Mouse (Mus musculus): ENCODE data around the gene Dntt. TPM values are rescaled to one million over a fixed set of nuclear protein-coding genes. Genes with fewer than 3 reads are reported as not detected.
A peak's percentile ranks its signal among the peaks of the same experiment; 100 is the strongest.

Dntt gene
- polyA plus RNA-seq, 1 experiment from 2014 or later: 0.17 TPM

GRCm38 (mm10) chr19:41007326-41007725, 21.7 kb upstream of the Dntt start:
- no peaks in the 10 kb centered on the region for H3K9me3 ChIP-seq (replicated peaks; ENCODE audit: low read length)
- no peak for TF ChIP-seq CTCF (IDR thresholded peaks at IDR 0.05; ENCODE audit: low read depth)
- H3K27ac ChIP-seq: peak overlapping the region; percentile 48; the same call in 1 of the 2 replicates
- no peaks in the 10 kb centered on the region for H3K27me3 ChIP-seq (ENCODE audit: insufficient read depth, low read length)
- H3K4me3 ChIP-seq (replicated peaks; ENCODE audit: low read depth, low read length): no peak overlapping the region
- no peaks in the 10 kb centered on the region for H3K36me3 ChIP-seq (ENCODE audit: insufficient read depth, low read length)
- no peaks in the 10 kb centered on the region for H3K4me1 ChIP-seq (replicated peaks; ENCODE audit: insufficient read depth, low read length)
- 35% methylated on average over 6 of the region's 6 CpGs for WGBS
- no peak for DNase-seq (ENCODE audit: low spot score)
- ATAC-seq (replicated peaks; ENCODE audit: low FRiP score, low read depth): no peak
- no peak overlapping the region for H3K4me2 ChIP-seq (ENCODE audit: low read length)
- no peak overlapping the region for H3K9ac ChIP-seq (ENCODE audit: low read depth, low read length)

DNA sequence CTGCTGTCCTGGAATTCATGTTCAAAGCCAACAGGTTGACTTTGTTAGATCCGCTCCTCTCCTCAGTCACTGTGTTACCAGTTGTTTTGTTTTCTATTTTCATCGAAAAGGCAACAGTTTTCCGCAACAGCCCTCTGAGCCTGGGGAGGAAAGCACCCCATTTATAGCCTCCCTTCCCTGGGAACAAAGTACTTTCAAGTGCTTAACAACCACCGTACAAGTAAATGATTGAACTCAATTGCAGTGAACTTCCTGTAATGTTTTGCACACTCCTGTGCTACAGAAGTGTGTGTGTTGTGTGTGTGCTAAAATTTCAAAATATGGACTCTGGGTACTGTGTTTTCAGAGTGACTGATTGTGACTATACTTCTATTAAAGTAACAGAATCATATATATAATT, 21.3 kb upstream of the Dntt start:
- ATAC-seq (replicated peaks; ENCODE audit: low FRiP score, low read depth): no peak
- Histone ChIP-seq H3K4me2 (ENCODE audit: low read length) (no peak overlapping the region), H3K4me1 (replicated peaks; ENCODE audit: insufficient read depth, low read length) (no peaks in the 10 kb centered on the region)

GRCm38 (mm10) chr19:41008674-41009395, 20.2 kb upstream of the Dntt start:
- WGBS: 87% methylated on average over 5 of the region's 5 CpGs

More for the DNA sequence above, 21.3 kb upstream of the Dntt start:
- DNase-seq (ENCODE audit: low spot score): no peak
- Histone ChIP-seq H3K36me3 (ENCODE audit: insufficient read depth, low read length) (no peaks in the 10 kb centered on the region), H3K27ac (peak overlapping the region; percentile 48; the same call in 1 of the 2 replicates), H3K27me3 (ENCODE audit: insufficient read depth, low read length) (no peaks in the 10 kb centered on the region), H3K4me3 (replicated peaks; ENCODE audit: low read depth, low read length) (no peak overlapping the region), H3K9ac (ENCODE audit: low read depth, low read length) (no peak overlapping the region), H3K9me3 (replicated peaks; ENCODE audit: low read length) (no peaks in the 10 kb centered on the region)
- WGBS: 31% methylated on average over 4 of the region's 4 CpGs
- TF ChIP-seq CTCF (IDR thresholded peaks at IDR 0.05; ENCODE audit: low read depth): no peak

GRCm38 (mm10) chr19:41011676-41012075, 17.4 kb upstream of the Dntt start:
- ATAC-seq (replicated peaks; ENCODE audit: low FRiP score, low read depth): no peak
- Histone ChIP-seq H3K4me1 (replicated peaks; ENCODE audit: insufficient read depth, low read length) (0 out of 2 replicates have a peak, but pooled peaks cover 2% of the 10 kb centered on the region), H3K4me2 (ENCODE audit: low read length) (no peak overlapping the region), H3K36me3 (ENCODE audit: insufficient read depth, low read length) (no peaks in the 10 kb centered on the region), H3K4me3 (replicated peaks; ENCODE audit: low read depth, low read length) (no peak overlapping the region), H3K27me3 (ENCODE audit: insufficient read depth, low read length) (no peaks in the 10 kb centered on the region), H3K27ac (no peak overlapping the region), H3K9me3 (replicated peaks; ENCODE audit: low read length) (no peaks in the 10 kb centered on the region), H3K9ac (ENCODE audit: low read depth, low read length) (no peak overlapping the region)
- DNase-seq (ENCODE audit: low spot score): no peak
- TF ChIP-seq CTCF (IDR thresholded peaks at IDR 0.05; ENCODE audit: low read depth): no peak
- WGBS: 33% methylated on average over 5 of the region's 5 CpGs

More at GRCm38 (mm10) chr19:41008674-41009395, 20.2 kb upstream of the Dntt start:
- no peaks in the 10 kb centered on the region for H3K9me3 ChIP-seq (replicated peaks; ENCODE audit: low read length)
- no peak overlapping the region for H3K27ac ChIP-seq
- H3K4me3 ChIP-seq (replicated peaks; ENCODE audit: low read depth, low read length): no peak overlapping the region
- H3K4me2 ChIP-seq (ENCODE audit: low read length): no peak overlapping the region
- no peaks in the 10 kb centered on the region for H3K27me3 ChIP-seq (ENCODE audit: insufficient read depth, low read length)
- TF ChIP-seq CTCF (IDR thresholded peaks at IDR 0.05; ENCODE audit: low read depth): no peak
- DNase-seq (ENCODE audit: low spot score) (no peak), ATAC-seq (replicated peaks; ENCODE audit: low FRiP score, low read depth) (no peak)
- no peaks in the 10 kb centered on the region for H3K36me3 ChIP-seq (ENCODE audit: insufficient read depth, low read length)
- no peaks in the 10 kb centered on the region for H3K4me1 ChIP-seq (replicated peaks; ENCODE audit: insufficient read depth, low read length)
- H3K9ac ChIP-seq (ENCODE audit: low read depth, low read length): no peak overlapping the region

- Histone ChIP-seq H3K9ac (ENCODE audit: low read depth, low read length) (no peak overlapping the region), H3K36me3 (ENCODE audit: insufficient read depth, low read length) (no peaks in the 10 kb centered on the region), H3K4me1 (replicated peaks; ENCODE audit: insufficient read depth, low read length) (0 out of 2 replicates have a peak, but pooled peaks cover 2% of the 10 kb centered on the region), H3K4me2 (ENCODE audit: low read length) (no peak overlapping the region), H3K27ac (no peak overlapping the region), H3K27me3 (ENCODE audit: insufficient read depth, low read length) (no peaks in the 10 kb centered on the region), H3K9me3 (replicated peaks; ENCODE audit: low read length) (no peaks in the 10 kb centered on the region), H3K4me3 (replicated peaks; ENCODE audit: low read depth, low read length) (no peak overlapping the region)
- TF ChIP-seq CTCF (IDR thresholded peaks at IDR 0.05; ENCODE audit: low read depth): no peak
- DNase-seq (ENCODE audit: low spot score) (no peak), ATAC-seq (replicated peaks; ENCODE audit: low FRiP score, low read depth) (no peak)
- WGBS: 11% methylated on average over 5 of the region's 5 CpGs
Observed at GRCm38 (mm10) chr19:41013591-41013990, 15.5 kb upstream of the Dntt start.

DNA sequence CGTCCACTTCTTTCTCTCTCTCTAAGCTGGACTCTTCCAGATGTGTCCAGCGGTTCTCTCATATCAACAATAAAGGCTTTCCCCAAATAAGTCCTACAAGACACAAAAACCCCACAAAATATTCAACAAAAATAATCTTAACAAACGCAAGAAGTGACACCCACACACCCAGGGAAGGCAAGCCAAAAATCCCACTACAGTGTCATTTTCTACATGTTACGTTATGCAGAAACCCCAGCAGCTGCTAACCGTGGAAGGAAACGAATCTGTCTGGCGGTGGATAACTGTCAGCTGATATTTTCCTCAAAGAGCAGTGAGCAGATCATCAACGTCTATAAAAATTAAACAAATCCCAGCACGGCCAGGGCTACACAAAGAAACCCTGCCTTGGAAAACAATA, 15.1 kb upstream of the Dntt start:
- no peak for TF ChIP-seq CTCF (IDR thresholded peaks at IDR 0.05; ENCODE audit: low read depth)
- ATAC-seq (replicated peaks; ENCODE audit: low FRiP score, low read depth) (no peak), DNase-seq (ENCODE audit: low spot score) (no peak)
- 0 out of 2 replicates have a peak, but pooled peaks cover 2% of the 10 kb centered on the region for H3K4me1 ChIP-seq (replicated peaks; ENCODE audit: insufficient read depth, low read length)
- H3K9me3 ChIP-seq (replicated peaks; ENCODE audit: low read length): no peaks in the 10 kb centered on the region
- H3K4me2 ChIP-seq (ENCODE audit: low read length): no peak overlapping the region
- H3K9ac ChIP-seq (ENCODE audit: low read depth, low read length): no peak overlapping the region
- H3K4me3 ChIP-seq (replicated peaks; ENCODE audit: low read depth, low read length): no peak overlapping the region
- WGBS: 28% methylated on average over 9 of the region's 9 CpGs
- H3K36me3 ChIP-seq (ENCODE audit: insufficient read depth, low read length): no peaks in the 10 kb centered on the region
- no peak overlapping the region for H3K27ac ChIP-seq
- H3K27me3 ChIP-seq (ENCODE audit: insufficient read depth, low read length): no peaks in the 10 kb centered on the region
